Mouse (Mus musculus) urinary bladder, postnatal 10 days (tissue): ENCODE results near the gene Dkk3.

Source experiments
- DNase-seq: peaks from one replicate; pipeline ENCODE4 v3.0.0; 2022; ENCODE audit warnings: low spot score

The Dkk3 gene

DNA sequence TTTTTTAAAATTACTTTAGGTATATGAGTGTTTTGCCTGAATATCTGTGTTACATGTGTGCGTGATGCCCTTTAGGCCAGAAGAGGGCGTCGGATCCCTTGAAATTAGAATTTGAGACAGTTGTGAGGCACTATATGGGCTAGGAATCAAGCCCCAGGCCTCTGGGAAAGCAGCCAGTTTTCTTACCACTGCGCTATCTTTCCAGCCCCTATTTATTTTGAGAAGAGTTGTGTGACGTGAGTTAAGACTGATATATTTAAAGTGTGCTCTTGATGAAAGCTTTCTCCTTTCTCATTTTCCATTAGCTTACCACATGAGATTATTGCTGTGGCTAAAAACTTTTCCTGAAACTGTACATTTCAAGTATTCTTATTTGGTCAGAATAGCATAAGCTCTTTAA lies 84.0 kb downstream of the Dkk3 start:
- no peak for DNase-seq
